Mouse (Mus musculus): ENCODE measurements around the gene Uvrag. TPM values are rescaled to one million over a fixed set of nuclear protein-coding genes. Genes with fewer than 3 reads are reported as not detected.
A peak's percentile ranks its signal among the peaks of the same experiment; 100 is the strongest.

Uvrag gene
- total RNA-seq, 2 experiments from 2014 or later, result 42.4 to 43.1 TPM

DNA sequence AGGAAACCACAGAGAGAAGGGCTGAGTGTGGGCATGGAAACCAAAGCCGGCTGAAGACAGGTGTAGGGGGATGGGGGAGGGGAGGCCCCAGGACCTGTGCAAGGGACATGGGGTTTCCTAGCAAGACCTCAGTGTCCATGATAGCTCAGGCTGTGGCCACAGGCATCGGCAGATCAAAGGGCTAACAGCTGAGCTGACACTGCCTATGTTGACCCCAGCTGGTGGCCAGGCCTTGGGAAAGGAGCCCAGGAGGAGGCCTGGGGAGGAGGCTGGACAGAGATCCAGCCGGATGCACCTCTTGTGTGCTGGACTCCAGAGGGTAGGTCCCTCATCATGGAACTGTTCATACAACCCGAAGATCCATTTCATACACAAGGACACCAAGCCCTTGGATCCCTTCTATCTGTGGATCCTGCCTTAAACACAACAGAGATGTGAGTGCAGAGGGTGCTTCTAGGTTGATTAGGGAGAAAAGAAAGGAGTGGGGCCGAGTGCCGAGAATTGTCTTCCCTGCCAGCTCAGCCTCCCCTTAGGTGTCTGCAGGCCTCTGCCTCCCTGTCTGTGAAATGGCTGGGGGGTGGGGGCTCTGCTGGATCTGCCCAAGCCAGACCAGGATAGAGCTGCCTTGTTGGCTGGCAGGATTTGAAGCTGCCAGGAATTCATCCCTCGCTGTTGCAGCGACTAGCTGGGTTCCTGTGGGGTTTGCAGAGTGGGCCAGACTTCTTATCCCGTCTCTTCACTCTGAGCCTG is 276.8 kb downstream of the Uvrag start:
- ATAC-seq (ENCODE audit: poor library complexity, severe bottlenecking), result no peak

DNA sequence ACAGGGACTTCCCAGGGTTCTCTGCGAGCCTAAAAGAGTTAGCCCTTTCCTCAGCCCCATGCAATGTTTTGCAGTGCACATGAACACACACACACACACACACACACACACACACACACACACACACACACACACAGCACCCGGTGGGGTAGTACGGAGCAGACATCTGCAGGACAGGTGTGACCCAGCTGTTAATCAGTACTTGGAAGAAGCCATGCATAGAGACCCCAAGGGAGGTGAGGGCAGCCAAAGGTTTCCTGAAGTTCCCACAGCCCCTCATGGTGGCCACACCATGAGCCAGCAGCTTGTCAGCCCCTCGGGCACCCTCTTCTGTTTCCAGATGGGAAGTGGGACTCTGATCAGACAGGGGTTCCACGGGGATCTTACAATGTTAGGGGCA is 277.9 kb downstream of the Uvrag start:
- ATAC-seq (ENCODE audit: poor library complexity, severe bottlenecking), result no peak

DNA sequence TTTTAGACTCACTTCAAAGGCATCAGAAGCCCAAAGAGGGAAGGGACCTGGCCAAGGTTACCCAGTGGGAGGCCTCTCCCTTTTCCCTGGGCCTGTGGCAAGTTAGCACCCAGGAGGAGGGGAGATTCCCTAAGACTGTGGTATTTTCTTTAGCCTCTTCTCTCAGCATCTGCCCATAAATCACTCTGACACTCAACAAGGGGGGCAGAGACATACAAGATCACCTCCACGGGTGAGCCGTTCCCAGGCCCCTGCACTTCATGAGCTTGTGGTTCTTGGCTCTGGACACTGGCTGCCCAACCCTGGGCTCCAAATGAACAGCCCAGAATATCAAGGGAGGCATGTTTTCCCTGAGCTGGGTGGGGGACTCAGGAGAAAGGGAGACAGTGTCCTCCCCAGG is 279.9 kb downstream of the Uvrag start:
- no peak for ATAC-seq (ENCODE audit: poor library complexity, severe bottlenecking)

DNA sequence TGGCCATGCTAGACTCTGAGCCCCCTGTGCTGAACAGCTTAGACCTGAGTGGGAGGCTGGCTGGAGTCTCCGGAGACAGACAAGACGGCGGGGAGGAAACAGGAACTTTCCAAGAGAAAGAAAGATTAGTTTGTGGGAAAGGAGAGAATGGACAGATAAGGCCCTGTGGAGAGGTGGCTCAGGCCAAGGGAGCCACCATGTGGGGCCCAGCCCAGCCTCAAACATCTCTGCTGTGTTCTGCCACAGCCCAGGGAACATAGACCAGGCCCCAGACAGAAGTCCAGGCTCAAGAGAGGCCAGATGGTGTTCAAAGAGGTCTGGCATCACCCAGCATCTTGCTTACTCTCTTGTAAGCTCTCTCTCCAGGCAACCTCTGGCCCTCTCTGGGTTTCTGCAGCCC is 283.8 kb downstream of the Uvrag start:
- no peak for ATAC-seq (ENCODE audit: poor library complexity, severe bottlenecking)

DNA sequence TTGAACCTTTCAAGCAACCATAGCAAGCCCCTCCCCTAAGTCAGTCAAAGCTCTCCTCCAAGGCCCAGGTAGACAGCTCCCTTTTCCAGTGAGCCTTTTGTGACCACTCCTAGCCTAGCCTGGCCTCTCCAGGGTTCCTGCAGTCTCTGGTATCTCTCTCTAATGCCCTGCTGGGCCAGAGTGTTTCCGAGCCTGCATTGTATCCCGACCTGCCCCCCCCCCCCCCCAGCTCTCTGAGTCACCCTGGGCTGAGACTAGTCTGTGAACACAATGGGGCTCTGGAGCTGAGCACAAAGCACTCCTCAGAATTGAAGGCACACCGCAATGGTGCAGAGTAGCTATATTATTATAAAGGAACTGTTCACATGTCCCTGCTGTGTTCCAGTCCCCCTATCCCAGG is 284.8 kb downstream of the Uvrag start:
- no peak for ATAC-seq (ENCODE audit: poor library complexity, severe bottlenecking)

DNA sequence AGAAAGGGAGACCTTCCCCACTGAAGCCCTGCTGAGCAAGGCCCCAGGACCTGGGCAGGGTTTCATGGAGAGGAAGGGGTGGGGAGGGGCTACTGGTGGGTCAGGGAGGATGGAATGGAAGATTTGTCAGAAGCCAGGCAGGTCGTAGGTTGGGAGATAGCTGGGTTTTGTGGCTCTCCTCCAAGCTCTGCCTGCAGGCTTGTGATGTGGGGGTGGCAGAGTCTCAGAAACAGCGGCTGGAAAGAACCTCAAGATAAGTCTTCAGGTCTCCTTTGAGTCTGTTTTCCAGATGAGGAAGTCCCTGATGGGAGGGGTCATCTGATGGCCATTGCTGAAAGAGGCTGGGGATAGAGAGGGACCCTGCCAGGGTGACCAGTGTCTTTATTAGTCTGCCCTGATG is 285.6 kb downstream of the Uvrag start:
- no peak for ATAC-seq (ENCODE audit: poor library complexity, severe bottlenecking)

DNA sequence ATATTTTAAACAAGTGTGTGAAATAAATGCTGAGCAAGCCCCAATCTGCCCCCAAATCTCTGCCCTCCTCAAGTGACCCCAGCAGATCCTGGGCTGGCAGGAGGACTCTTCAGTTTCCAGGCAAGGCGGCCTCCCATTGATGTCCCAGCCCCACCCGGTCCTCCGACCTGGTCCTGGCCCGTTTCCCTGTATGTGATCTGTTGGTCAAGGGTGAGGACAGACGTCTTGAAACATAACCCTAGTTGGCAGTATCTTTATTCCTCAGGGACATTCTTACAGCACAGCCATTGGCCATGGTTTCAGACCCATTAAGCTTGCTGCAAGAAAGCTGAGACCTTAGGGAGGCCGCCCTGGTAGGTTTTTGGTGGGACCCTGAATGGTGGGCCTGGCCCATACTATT is 287.1 kb downstream of the Uvrag start:
- ATAC-seq (ENCODE audit: poor library complexity, severe bottlenecking), result no peak

DNA sequence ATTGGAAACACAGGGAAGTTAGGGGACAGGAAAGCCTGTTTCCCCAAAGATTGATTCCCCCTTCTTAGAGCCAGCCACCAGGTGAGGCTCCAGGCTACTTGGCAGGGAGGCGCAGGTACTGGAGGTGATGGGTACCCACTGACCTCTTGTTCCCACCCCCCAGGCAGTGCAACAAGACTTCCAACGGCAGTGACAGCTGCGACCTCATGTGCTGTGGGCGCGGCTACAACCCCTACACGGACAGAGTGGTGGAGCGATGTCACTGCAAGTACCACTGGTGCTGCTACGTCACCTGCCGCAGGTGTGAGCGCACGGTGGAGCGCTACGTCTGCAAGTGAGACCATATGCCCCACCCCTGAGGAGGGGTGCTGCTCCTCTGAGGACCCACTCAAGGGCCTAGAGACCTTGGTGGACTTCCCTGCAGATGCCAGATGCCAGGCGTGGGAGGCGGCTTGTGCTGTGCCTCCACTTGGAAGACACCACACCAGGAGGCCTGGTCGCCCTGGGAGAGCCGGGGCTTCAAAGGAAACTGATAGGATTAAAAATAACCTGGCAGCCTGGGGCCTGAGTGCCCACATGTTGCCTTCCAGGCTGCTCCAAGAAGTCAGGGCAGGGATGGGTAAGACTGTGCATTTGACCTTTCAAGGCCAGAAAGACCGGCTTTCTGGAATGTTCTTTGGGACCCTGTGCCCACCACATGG is 287.8 kb downstream of the Uvrag start:
- no peak for ATAC-seq (ENCODE audit: poor library complexity, severe bottlenecking)

DNA sequence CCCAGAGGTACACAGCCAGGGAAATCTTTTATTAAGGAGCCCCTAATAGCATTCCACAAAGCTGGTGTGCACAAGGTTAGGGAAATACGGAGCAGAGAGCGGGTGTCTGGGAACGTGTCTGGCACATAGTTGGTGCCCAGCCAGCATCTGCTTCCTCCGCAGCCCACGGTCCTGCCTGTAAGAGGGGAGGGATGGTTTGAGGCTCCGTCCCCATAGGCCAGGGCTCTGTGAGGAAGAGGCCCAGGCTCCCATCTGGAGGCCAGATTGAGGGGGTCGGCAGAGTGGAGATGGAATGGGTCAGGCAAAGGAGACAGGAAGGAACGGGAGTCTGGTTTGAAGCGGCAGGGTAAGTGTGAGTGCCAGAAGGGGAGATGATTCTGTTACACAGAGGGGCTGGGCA is 289.7 kb downstream of the Uvrag start:
- ATAC-seq (ENCODE audit: poor library complexity, severe bottlenecking), result no peak

DNA sequence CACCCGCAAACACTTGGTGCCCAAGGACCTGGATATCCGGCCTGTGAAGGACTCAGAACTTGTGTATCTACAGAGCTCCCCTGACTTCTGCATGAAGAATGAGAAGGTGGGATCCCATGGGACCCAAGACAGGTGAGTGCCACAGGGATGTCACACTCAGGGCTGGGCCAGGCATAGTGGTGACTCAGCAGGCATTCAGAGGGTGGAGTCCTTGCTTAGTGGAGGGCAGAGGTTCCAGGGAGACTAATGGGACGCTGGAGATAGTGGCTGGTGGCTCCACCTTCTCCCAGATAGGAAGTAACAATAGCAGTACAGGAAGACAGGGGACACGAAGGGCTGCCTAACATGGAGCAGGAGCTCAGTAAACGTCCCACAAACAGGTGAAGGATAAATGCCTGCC is 290.6 kb downstream of the Uvrag start:
- no peak for ATAC-seq (ENCODE audit: poor library complexity, severe bottlenecking)

DNA sequence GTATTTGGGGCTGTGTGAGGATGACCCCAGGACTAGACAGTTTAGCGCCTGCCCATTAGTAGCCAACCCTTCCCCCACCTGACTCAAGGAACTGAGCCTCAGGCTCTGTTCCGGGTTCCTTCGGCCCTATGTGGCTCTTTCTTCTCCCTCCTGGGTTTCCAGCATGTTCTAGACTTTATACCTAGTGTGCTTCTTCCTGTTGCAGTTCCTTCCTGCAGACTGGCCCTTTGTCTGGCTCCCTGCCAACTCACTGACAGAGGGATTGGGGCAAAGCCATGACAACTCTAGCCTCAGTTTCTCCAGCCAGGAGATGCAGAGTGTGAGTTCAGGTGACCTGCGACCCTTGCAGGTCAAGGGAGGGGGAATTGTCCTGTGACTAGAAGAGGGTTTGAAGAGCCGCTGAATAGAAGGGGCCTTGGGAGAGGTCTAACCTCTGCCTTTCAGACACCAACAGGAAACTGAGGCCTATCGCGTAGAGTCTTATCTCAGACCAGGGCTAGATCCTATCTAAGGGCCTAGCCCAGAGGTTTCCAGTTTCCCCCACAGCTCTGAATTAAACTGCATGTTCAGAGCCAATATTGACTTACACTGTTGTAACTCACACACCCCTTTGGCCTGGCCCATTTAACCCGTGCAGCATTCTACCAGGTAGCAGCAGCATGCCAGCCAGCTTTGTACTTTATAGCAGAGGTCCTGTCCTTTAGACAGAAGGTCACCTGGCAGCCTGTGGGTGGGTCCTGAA is 291.9 kb downstream of the Uvrag start:
- peak; percentile 33 for ATAC-seq (ENCODE audit: poor library complexity, severe bottlenecking)

DNA sequence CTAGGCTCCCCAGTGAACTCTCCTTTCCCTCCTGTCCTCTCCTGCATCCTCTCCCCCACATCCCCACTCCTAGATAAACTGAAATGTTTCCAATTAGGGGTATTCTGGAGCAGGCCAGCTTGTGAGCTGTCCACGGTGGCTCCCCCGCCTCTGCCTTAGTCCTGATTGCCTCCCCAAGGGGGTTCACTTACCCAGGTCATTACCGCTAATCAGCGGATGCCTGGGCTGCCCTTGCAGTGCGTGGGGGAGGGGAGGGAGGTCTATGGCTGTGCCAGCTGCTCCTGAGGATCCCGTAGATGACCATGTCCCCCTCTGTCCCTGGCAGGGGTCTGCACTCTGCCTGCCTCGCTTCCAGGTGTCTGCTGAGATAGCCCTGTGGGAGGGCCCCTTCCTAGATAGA is 297.3 kb downstream of the Uvrag start:
- no peak for ATAC-seq (ENCODE audit: poor library complexity, severe bottlenecking)

DNA sequence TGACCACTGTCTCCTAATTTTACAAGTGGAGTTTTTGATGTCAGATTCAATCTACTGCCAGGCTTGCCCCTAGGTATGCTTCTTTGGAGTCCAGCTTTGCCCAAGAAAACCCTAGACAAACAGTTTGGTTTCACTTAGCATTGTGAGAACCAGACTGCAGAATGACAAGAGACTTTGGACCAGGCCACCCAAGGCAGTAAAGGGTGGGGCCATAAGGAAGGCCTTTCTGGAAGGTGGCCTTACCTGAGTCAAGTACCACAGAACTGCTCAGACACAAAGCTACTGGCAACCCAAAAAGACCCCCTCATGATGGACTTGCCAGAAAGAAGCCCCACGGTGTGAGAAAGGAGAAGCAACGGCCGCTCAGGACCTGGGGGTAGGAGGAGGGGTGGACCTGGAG is 297.9 kb downstream of the Uvrag start:
- no peak for ATAC-seq (ENCODE audit: poor library complexity, severe bottlenecking)

DNA sequence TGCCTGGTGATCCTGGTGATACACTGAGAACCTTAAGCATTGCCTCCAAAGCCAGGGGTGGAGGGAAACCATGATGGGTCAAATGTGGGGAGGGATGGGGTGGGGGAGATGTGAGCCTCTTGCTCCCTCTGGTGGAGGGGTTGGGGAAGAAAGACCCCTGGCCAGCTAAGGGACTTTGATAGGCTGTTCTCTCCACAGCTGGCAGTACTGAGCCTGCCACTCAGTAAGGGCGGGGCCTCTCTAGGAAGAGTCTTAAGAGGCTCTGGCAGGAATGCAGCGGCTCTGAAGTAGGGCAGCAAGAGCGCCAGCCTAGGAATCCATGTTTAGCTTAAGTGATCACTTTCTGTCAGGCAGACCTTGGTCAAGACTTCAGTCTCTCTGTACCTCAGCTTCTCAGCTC is 299.1 kb downstream of the Uvrag start:
- no peak for ATAC-seq (ENCODE audit: poor library complexity, severe bottlenecking)

DNA sequence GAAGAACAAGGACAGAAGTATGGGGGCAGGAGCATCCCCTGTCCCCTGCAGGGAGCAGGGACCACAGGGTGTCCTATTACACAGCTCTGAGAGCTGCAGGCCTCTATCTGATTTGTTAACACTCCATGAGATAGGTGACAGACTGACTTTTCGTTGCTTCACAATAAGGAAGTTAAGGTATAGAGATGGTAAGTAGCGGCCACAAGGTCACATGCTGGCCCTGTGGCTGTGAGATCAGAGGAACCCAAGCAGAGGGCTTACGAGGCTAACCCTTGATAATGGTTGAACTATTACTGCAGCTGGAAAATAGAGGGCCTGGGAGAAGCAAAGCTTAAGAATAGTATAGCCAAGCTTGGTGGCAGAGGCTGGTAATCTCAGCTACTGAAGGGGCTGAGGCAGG is 300.2 kb downstream of the Uvrag start:
- ATAC-seq (ENCODE audit: poor library complexity, severe bottlenecking), result peak; percentile 56

DNA sequence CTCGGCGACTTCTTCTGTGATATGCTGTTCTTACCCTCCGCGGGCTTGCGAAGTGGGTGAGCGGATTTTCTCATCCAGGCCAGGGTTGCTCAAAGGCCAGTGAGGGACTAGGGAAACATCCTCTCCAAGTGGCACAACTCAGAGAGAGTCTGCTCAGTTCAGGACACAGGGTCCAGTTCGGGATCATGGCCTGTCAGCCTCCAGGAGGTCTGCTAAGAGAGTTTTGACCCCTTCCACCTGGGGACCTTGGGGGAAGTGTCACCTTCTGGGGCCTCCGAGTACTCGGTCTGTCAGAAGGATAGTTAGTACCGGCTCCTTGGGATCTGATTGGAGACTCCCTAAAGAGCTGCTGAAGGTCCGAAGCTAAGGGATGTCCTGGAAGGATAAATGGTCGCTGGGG is 301.6 kb downstream of the Uvrag start:
- no peak for ATAC-seq (ENCODE audit: poor library complexity, severe bottlenecking)

DNA sequence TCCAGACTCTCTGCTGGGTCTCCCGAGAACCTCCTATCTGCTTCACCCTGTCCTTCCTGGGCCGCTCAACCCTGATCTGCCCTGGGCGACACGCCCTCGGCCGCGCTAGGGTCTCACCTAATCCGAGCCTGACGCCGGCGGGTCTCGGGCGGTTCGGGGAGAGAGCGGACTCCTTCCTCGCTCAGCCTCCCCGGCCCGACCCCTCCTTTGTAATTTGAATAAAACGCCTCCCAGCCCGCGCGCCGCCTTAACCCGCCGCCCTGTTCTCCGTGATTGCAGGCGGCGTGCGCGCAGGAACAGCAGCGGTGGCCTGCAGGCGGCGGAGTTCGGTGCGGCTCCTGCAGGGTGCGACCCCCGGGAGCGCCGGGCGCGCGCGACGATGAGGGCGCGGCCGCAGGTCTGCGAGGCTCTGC is 302.2 kb downstream of the Uvrag start:
- ATAC-seq (ENCODE audit: poor library complexity, severe bottlenecking), result no peak

DNA sequence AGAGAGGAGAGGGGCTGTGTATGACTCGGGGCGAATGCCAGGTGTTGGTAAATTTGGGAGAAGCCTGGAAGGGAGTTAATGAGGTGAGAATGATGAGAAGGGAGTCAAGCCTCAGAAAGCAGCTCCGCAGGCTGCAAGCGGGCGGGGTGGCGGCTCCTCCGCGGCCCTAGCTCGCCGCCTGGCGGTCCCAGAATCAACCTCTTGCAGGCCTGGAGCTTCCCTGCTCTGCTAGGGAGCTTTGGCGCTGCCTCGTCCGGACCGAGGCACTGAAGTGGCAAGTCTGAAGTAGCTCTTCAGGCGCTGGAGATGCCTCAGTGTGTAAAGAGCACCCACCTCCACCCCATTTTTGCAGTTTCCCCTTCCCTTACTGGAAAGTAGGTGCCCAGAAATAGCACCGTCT is 303.0 kb downstream of the Uvrag start:
- peak; percentile 64 for ATAC-seq (ENCODE audit: poor library complexity, severe bottlenecking)

DNA sequence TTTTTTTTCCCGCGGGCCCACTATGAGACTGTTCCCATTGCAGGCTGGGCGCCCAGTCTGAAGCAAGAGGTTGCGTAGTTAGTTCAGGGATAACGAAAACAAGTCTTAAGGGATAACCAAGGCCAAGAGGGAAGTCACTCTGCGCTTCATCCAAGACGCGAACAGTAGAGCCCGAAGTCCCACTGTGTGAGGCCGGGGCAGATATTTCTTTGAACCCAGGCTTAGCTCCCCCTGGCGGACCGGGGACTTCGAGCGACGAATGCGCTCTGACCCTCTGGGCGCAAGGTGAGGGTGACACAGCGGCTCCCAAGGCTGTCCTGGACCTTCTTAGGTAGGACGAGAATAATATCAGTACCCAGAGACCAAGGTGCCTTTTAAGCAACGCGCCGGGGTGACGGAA is 304.3 kb downstream of the Uvrag start:
- peak; percentile 39 for ATAC-seq (ENCODE audit: poor library complexity, severe bottlenecking)

DNA sequence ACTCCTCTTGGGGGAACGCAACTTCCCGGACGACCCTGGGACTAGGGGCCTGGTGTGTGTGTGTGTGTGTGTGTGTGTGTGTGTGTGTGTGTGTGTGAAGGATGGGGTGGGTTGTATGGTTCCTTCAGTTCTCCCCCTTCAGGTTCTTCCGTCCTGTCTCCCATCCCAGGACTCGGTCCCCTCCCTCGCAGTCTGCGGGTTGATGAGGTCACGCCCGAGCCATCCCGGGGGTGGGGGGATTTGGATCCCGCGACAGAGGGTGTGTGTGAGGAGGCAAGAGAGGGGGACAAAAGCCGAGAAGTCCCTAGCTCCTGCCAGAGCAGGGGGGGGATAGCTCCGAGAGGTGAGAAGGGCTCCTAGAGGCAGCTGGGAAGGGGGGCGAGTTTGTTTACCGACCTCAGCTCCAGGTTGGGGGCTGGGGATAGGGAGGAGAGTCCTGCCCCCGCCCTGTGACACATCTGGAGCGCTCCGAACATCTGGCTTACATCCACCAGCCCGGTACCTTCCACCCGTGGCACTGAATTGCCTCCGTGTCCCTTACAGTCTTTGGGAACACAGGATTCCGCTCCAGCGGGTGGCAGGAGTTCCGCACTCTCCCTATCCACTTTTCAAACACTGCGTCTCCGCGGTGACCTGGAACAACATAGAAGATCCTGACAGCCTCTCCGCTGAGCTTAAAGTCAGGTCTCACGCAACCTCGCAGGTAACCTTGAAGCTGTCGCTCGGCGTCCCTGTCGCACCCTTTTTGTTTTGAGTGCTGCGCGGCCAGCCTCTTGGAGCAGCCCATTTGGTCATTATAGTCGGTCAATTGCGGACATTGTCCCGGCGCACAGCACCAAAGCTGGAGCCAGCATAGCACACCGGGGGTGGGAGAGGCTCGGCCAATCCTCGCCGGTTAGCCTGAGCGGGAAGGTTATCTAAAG is 305.2 kb downstream of the Uvrag start:
- ATAC-seq (ENCODE audit: poor library complexity, severe bottlenecking), result no peak
